Mouse (Mus musculus) C2C12 (cell line): ENCODE data around the gene Ncbp3. TPM values are rescaled to one million over a fixed set of nuclear protein-coding genes. Genes with fewer than 3 reads are reported as not detected.

Experiments
- H3K27me3 ChIP-seq: one replicate; pipeline ENCODE4 v1.6.1; 2011; ENCODE audit not compliant: control insufficient read depth, insufficient read depth, insufficient read length
- H3K36me3 ChIP-seq: one replicate; pipeline ENCODE4 v1.6.1; 2011; ENCODE audit not compliant: control insufficient read depth, insufficient read depth
- H3K4me3 ChIP-seq: one replicate; pipeline ENCODE4 v1.5.1; 2011; ENCODE audit warnings: mild to moderate bottlenecking, control low read depth; ENCODE audit not compliant: poor library complexity, insufficient read depth, severe bottlenecking
- H3K79me2 ChIP-seq: one replicate; pipeline ENCODE4 v1.6.1; 2011; ENCODE audit not compliant: control insufficient read depth, insufficient read depth
- H3K79me3 ChIP-seq: one replicate; pipeline ENCODE4 v1.6.1; 2011; ENCODE audit warnings: low read depth, control low read depth
- H3ac ChIP-seq: one replicate; pipeline ENCODE3; 2011; ENCODE audit warnings: low read depth; ENCODE audit not compliant: control insufficient read depth, insufficient read length
- CEBPB ChIP-seq: IDR thresholded peaks from one replicate; pipeline ENCODE4 v1.6.1; 2011; ENCODE audit warnings: low read depth, mild to moderate bottlenecking, control low read depth, moderate library complexity
- CTCF ChIP-seq: IDR thresholded peaks from one replicate; pipeline ENCODE4 v1.5.1; 2011; ENCODE audit not compliant: control insufficient read depth, insufficient read depth, insufficient read length
- FOSL1 ChIP-seq: IDR thresholded peaks from one replicate; pipeline ENCODE4 v1.8.0; 2011; ENCODE audit warnings: mild to moderate bottlenecking, low read length; ENCODE audit not compliant: poor library complexity, insufficient read depth, severe bottlenecking
- MAX ChIP-seq: IDR thresholded peaks from one replicate; pipeline ENCODE4 v1.6.1; 2011; ENCODE audit warnings: mild to moderate bottlenecking, control low read depth
- MYOD1 ChIP-seq: IDR thresholded peaks from one replicate; pipeline ENCODE4 v1.6.1; 2011; ENCODE audit warnings: low read depth; ENCODE audit not compliant: control insufficient read depth, insufficient read length
- MYOG ChIP-seq: IDR thresholded peaks from one replicate; pipeline ENCODE4 v1.6.1; 2011; ENCODE audit not compliant: control insufficient read depth, insufficient read length; ENCODE audit errors: extremely low read depth
- USF1 ChIP-seq: IDR thresholded peaks from one replicate; pipeline ENCODE4 v1.6.1; 2011; ENCODE audit warnings: low read depth, mild to moderate bottlenecking, control low read depth, moderate library complexity
- polyA plus RNA-seq: library from polyadenylated mRNA; unstranded; fragments of >200 nt; fragmentation: generic; extraction: Trizol; gene quantifications from one replicate; pipeline ENCODE4 v1.2.1, GENCODE M21; 2012; ENCODE audit warnings: missing spikeins

The Ncbp3 gene
- polyA plus RNA-seq, 1 experiment = 3.6 TPM

GRCm38 (mm10) chr11:73048030-73048876 lies 670 bp downstream of the Ncbp3 start:
- H3K79me2 ChIP-seq = peaks cover 35% of the 10 kb centered on the region
- peaks cover 34% of the 10 kb centered on the region for H3K36me3 ChIP-seq
- TF ChIP-seq USF1 (peak; percentile 51), CEBPB (no peak)
- H3K79me3 ChIP-seq = peaks cover 9% of the 10 kb centered on the region
- peak overlapping the region; percentile 85 for H3K4me3 ChIP-seq
- H3K27me3 ChIP-seq = no peaks in the 10 kb centered on the region
- H3ac ChIP-seq = peak overlapping the region; percentile 99

GRCm38 (mm10) chr11:73049335-73049734 lies 1.8 kb downstream of the Ncbp3 start:
- Histone ChIP-seq H3K27me3 (no peaks in the 10 kb centered on the region), H3K79me3 (peaks cover 9% of the 10 kb centered on the region), H3K4me3 (peak overlapping the region; percentile 12), H3K79me2 (peaks cover 35% of the 10 kb centered on the region), H3ac (no peak overlapping the region), H3K36me3 (peaks cover 45% of the 10 kb centered on the region)
- peak; percentile 40 for TF ChIP-seq CTCF
- no peak for TF ChIP-seq USF1

- Histone ChIP-seq H3K79me3 (peaks cover 13% of the 10 kb centered on the region), H3K79me2 (peaks cover 45% of the 10 kb centered on the region), H3K27me3 (no peaks in the 10 kb centered on the region), H3ac (no peak overlapping the region), H3K36me3 (peaks cover 80% of the 10 kb centered on the region), H3K4me3 (no peak overlapping the region)
- TF ChIP-seq MYOG (no peak), MYOD1 (no peak), FOSL1 (no peak), CTCF (no peak), USF1 (no peak), CEBPB (no peak), MAX (no peak)
Observed at GRCm38 (mm10) chr11:73052795-73053194, 5.2 kb downstream of the Ncbp3 start.

- Histone ChIP-seq H3K4me3 (no peak overlapping the region), H3K79me3 (peaks cover 11% of the 10 kb centered on the region), H3K79me2 (peaks cover 36% of the 10 kb centered on the region), H3K36me3 (peaks cover 75% of the 10 kb centered on the region), H3K27me3 (no peaks in the 10 kb centered on the region), H3ac (no peak overlapping the region)
- no peak for TF ChIP-seq MYOD1
Observed at GRCm38 (mm10) chr11:73057701-73058100, 10.1 kb downstream of the Ncbp3 start.

GRCm38 (mm10) chr11:73059630-73060029 lies 12.0 kb downstream of the Ncbp3 start:
- H3ac ChIP-seq = no peak overlapping the region
- H3K79me3 ChIP-seq = peaks cover 14% of the 10 kb centered on the region
- peaks cover 57% of the 10 kb centered on the region for H3K36me3 ChIP-seq
- TF ChIP-seq USF1 (no peak), CTCF (no peak), CEBPB (no peak), MAX (no peak)
- peaks cover 36% of the 10 kb centered on the region for H3K79me2 ChIP-seq
- H3K4me3 ChIP-seq = no peak overlapping the region
- H3K27me3 ChIP-seq = no peaks in the 10 kb centered on the region

- H3K79me3 ChIP-seq = peaks cover 12% of the 10 kb centered on the region
- peaks cover 50% of the 10 kb centered on the region for H3K36me3 ChIP-seq
- H3K27me3 ChIP-seq = no peaks in the 10 kb centered on the region
- TF ChIP-seq USF1 = no peak
- no peak for TF ChIP-seq MYOD1
- TF ChIP-seq CEBPB = no peak
- TF ChIP-seq MAX = no peak
- TF ChIP-seq CTCF = no peak
- TF ChIP-seq FOSL1 = no peak
- TF ChIP-seq MYOG = no peak
- H3K4me3 ChIP-seq = no peak overlapping the region
- H3ac ChIP-seq = no peak overlapping the region
- H3K79me2 ChIP-seq = peaks cover 36% of the 10 kb centered on the region
Observed at GRCm38 (mm10) chr11:73061413-73061812, 13.8 kb downstream of the Ncbp3 start.
